Mouse (Mus musculus) intestine, postnatal 0 days (tissue): ENCODE data around the gene Lrrc51. TPM values are rescaled to one million over a fixed set of nuclear protein-coding genes. Genes with fewer than 3 reads are reported as not detected.
A peak's percentile ranks its signal among the peaks of the same experiment; 100 is the strongest.
"Not testable (repeated sequence)": the region's sequence is repeated elsewhere in the genome, so short reads cannot be mapped to it uniquely, and the experiment has no call there.

Source experiments
- ATAC-seq: fragments of 200-750 bp; cut with Nextera tagmentation; 2 replicates; pipeline ENCODE4 v1.8.0; 2017; ENCODE audit warnings: mild to moderate bottlenecking, moderate TSS enrichment, moderate library complexity
- H3K27ac ChIP-seq: fragments of 300-500 bp; sonication (generic); 2 replicates; pipeline ENCODE4 v1.5.1; 2014; ENCODE audit warnings: mild to moderate bottlenecking, low read depth, low read length, moderate library complexity
- H3K27me3 ChIP-seq: fragments of 300-500 bp; sonication (generic); replicated peaks from 2 replicates; pipeline ENCODE4 v1.6.1; 2014; ENCODE audit warnings: low read length, mixed read lengths; ENCODE audit not compliant: control insufficient read depth, insufficient read depth
- H3K36me3 ChIP-seq: fragments of 300-500 bp; sonication (generic); 2 replicates; pipeline ENCODE4 v1.6.1; 2014; ENCODE audit warnings: mild to moderate bottlenecking, moderate library complexity; ENCODE audit not compliant: control insufficient read depth, insufficient read depth
- H3K4me1 ChIP-seq: fragments of 300-500 bp; sonication (generic); replicated peaks from 2 replicates; pipeline ENCODE4 v1.6.1; 2014; ENCODE audit warnings: antibody characterized with exemption, low read length, mixed read lengths; ENCODE audit not compliant: control insufficient read depth, insufficient read depth
- H3K4me2 ChIP-seq: fragments of 300-500 bp; sonication (generic); replicated peaks from 2 replicates; pipeline ENCODE4 v1.6.1; 2014; ENCODE audit warnings: low read depth, mild to moderate bottlenecking, moderate library complexity
- H3K4me3 ChIP-seq: fragments of 300-500 bp; sonication (generic); 2 replicates; pipeline ENCODE4 v1.5.1; 2014; ENCODE audit warnings: low read depth, low read length
- H3K9ac ChIP-seq: fragments of 300-500 bp; sonication (generic); 2 replicates; pipeline ENCODE4 v1.6.1; 2014; ENCODE audit warnings: mild to moderate bottlenecking, low read depth, low read length
- H3K9me3 ChIP-seq: fragments of 300-500 bp; sonication (generic); 2 replicates; pipeline ENCODE4 v1.6.1; 2016; ENCODE audit warnings: mixed run types; ENCODE audit not compliant: control insufficient read depth
- CTCF ChIP-seq: sonication (generic); IDR thresholded peaks from 2 replicates; pipeline ENCODE4 v1.5.1; 2016; ENCODE audit warnings: low read depth, mild to moderate bottlenecking, control low read depth, antibody characterized with exemption, moderate library complexity
- WGBS: fragments of 180-500 bp; shearing (Covaris S2); extraction: QIAGEN DNeasy Blood & Tissue Kit; methylation state at CpG from one replicate; pipeline ENCODE4 v1.1.7; 2014; 5-methylcytosine and 5-hydroxymethylcytosine counted together
- polyA plus RNA-seq: library from polyadenylated mRNA; unstranded; fragments of >200 nt; fragmentation: Nextera tagmentation; extraction: Ambion mirVana; gene quantifications from 2 replicates; pipeline ENCODE4 v1.2.1, GENCODE M21; 2015

Gene Lrrc51
- polyA plus RNA-seq, 1 experiment from 2014 or later, result 3.6 TPM

GRCm38 (mm10) chr7:101933300-101933699 is 395 bp downstream of the Lrrc51 start:
- 0 out of 2 replicates have a peak, but pooled peaks have one; percentile 39 for ATAC-seq

DNA sequence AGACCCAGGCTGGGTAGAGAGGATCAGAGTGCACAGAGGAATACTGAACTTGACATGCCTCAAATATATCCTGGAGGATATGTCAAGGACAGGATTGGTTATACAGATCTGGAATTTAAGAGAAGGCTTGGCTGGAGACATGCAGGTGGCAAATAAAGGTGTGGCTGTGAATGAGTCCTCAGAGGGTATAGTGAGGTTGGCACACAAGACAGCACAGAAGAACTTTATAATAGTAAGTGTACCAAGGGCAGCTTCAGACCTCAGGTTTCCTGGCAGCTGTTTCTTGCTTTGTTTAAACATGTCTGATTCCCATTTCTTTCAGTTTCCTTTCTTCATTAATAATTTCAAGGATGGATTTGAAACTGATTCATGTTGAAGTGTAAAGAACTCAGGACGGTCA is 1.1 kb downstream of the Lrrc51 start:
- H3K4me3 ChIP-seq, result no peak overlapping the region
- no peaks in the 10 kb centered on the region for H3K36me3 ChIP-seq
- no peaks in the 10 kb centered on the region for H3K9me3 ChIP-seq
- no peaks in the 10 kb centered on the region for H3K4me1 ChIP-seq
- ATAC-seq, result no peak
- 47% methylated on average over 1 of the region's 1 CpGs for WGBS
- H3K27ac ChIP-seq, result no peak overlapping the region
- H3K9ac ChIP-seq, result no peak overlapping the region
- no peak for TF ChIP-seq CTCF
- peak overlapping the region; percentile 87; the same call in 1 of the 2 replicates for H3K4me2 ChIP-seq
- no peaks in the 10 kb centered on the region for H3K27me3 ChIP-seq

More at GRCm38 (mm10) chr7:101933300-101933699, 395 bp downstream of the Lrrc51 start:
- Histone ChIP-seq H3K4me1 (no peaks in the 10 kb centered on the region), H3K4me2 (peak overlapping the region; percentile 87), H3K9ac (peak overlapping the region; percentile 54), H3K36me3 (no peaks in the 10 kb centered on the region), H3K9me3 (no peaks in the 10 kb centered on the region), H3K27me3 (no peaks in the 10 kb centered on the region), H3K4me3 (peak overlapping the region; percentile 63), H3K27ac (peak overlapping the region; percentile 67)
- 3% methylated on average over 15 of the region's 15 CpGs for whole genome bisulfite sequencing
- no peak for TF ChIP-seq CTCF

- no peaks in the 10 kb centered on the region for H3K27me3 ChIP-seq
- H3K4me1 ChIP-seq, result no peaks in the 10 kb centered on the region
- 72% methylated on average over 3 of the region's 3 CpGs for WGBS
- no peaks in the 10 kb centered on the region for H3K36me3 ChIP-seq
- H3K9ac ChIP-seq, result no peak overlapping the region
- H3K4me2 ChIP-seq, result no peak overlapping the region
- no peak for TF ChIP-seq CTCF
- no peak overlapping the region for H3K27ac ChIP-seq
- 0 out of 2 replicates have a peak, but pooled peaks have one; percentile 39 for ATAC-seq
- H3K9me3 ChIP-seq, result no peaks in the 10 kb centered on the region
- no peak overlapping the region for H3K4me3 ChIP-seq
Observed at GRCm38 (mm10) chr7:101928093-101928492, 5.6 kb downstream of the Lrrc51 start.

GRCm38 (mm10) chr7:101925892-101926291 is 7.8 kb downstream of the Lrrc51 start:
- not testable (repeated sequence) for H3K27me3 ChIP-seq, H3K27ac ChIP-seq, H3K9ac ChIP-seq, H3K4me2 ChIP-seq, H3K4me3 ChIP-seq, ATAC-seq, H3K9me3 ChIP-seq, H3K4me1 ChIP-seq, H3K36me3 ChIP-seq
- TF ChIP-seq CTCF, result peak; percentile 41; the same call in 1 of the 2 replicates

- H3K36me3 ChIP-seq, result peaks cover 21% of the 10 kb centered on the region
- no peak overlapping the region for H3K4me3 ChIP-seq
- H3K27me3 ChIP-seq, result no peaks in the 10 kb centered on the region
- H3K27ac ChIP-seq, result no peak overlapping the region
- no peak overlapping the region for H3K9ac ChIP-seq
- ATAC-seq, result peak; percentile 32; the same call in 1 of the 2 replicates
- WGBS, result 10% methylated on average over 1 of the region's 1 CpGs
- H3K9me3 ChIP-seq, result no peaks in the 10 kb centered on the region
- H3K4me2 ChIP-seq, result no peak overlapping the region
- H3K4me1 ChIP-seq, result no peaks in the 10 kb centered on the region
- TF ChIP-seq CTCF, result peak; percentile 94
Observed at GRCm38 (mm10) chr7:101918071-101918470, 15.6 kb downstream of the Lrrc51 start.

DNA sequence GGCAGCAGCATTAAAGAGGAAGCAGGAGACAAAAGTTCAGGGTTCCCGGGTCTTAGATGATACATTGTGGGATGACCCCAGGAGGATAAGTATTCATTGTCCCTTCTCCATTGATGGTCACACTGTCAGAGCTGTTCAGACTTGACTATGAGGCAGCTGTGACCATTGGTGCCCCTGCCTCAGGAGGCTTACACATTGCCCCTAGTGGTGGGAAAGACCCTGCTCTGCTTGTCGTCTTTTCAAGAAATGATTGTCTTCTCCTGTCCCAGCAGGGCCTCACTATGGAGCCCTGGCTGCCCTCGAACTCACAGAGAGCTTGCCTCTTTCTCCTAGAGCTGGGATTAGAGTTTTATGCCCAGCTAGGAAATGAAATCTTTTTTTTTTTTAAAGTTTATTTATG is 21.7 kb downstream of the Lrrc51 start:
- H3K4me2 ChIP-seq, result no peak overlapping the region
- TF ChIP-seq CTCF, result peak; percentile 42
- no peaks in the 10 kb centered on the region for H3K4me1 ChIP-seq
- H3K9me3 ChIP-seq, result no peaks in the 10 kb centered on the region
- no peak for ATAC-seq
- no peak overlapping the region for H3K27ac ChIP-seq
- WGBS, result 64% methylated on average over 3 of the region's 3 CpGs
- no peak overlapping the region for H3K9ac ChIP-seq
- H3K36me3 ChIP-seq, result peaks cover 54% of the 10 kb centered on the region
- no peak overlapping the region for H3K4me3 ChIP-seq
- H3K27me3 ChIP-seq, result no peaks in the 10 kb centered on the region

GRCm38 (mm10) chr7:101910138-101910537 is 23.6 kb downstream of the Lrrc51 start:
- Histone ChIP-seq H3K9ac (no peak overlapping the region), H3K4me2 (no peak overlapping the region), H3K4me3 (no peak overlapping the region), H3K27me3 (no peaks in the 10 kb centered on the region), H3K4me1 (no peaks in the 10 kb centered on the region; the same call in none of the 2 replicates), H3K27ac (no peak overlapping the region), H3K9me3 (no peaks in the 10 kb centered on the region), H3K36me3 (peaks cover 51% of the 10 kb centered on the region)
- TF ChIP-seq CTCF, result no peak
- WGBS, result 84% methylated on average over 4 of the region's 4 CpGs
- no peak for ATAC-seq
